Mouse (Mus musculus): ENCODE data around the gene Rhbdf2. TPM values are rescaled to one million over a fixed set of nuclear protein-coding genes. Genes with fewer than 3 reads are reported as not detected.
A peak's percentile ranks its signal among the peaks of the same experiment; 100 is the strongest.

Rhbdf2 gene
- polyA plus RNA-seq, 1 experiment from 2014 or later = 13.5 TPM

DNA sequence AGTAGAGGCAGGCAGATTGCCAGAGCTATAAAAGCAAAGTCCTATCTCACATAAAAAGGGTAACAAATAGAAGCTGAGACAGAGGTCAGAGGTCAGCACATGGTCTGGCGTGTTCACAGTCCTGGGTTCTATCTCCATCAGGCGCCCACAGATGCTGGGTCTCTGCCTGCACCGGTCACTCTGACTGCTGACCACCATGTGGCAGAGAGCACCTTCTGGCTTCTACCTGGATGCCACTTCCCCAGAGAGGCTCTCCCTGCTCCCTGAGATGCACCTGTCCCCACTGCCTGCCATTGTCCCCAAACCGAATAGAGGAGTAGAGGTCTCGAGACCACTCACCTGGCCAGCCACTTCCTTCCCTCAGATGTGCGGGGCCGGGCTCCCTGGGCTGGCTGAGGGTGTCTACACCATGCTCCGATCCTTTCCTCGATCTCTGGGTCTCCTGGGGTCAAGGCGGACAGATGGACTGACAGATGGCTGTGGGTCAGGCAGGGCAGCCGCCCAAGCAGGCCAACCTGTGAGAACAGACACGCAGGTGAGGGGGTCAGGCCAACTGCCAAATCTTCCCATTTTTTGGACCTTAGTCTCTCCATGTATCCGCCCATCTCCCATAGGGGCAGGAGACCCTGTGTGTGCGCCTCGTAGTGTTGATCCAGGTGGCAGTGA, 16.7 kb downstream of the Rhbdf2 start:
- WGBS = 75% methylated on average over 15 of the region's 15 CpGs
- no peaks in the 10 kb centered on the region for H3K9me3 ChIP-seq
- ATAC-seq (ENCODE audit: borderline replicate concordance, extremely low read depth, low FRiP score, low TSS enrichment) = no peak
- no peak overlapping the region for H3K4me3 ChIP-seq
- no peak overlapping the region for H3K27ac ChIP-seq
- H3K27me3 ChIP-seq = no peaks in the 10 kb centered on the region
- H3K4me2 ChIP-seq = no peak overlapping the region
- peaks cover 6% of the 10 kb centered on the region for H3K4me1 ChIP-seq
- no peak overlapping the region for H3K9ac ChIP-seq
- H3K36me3 ChIP-seq = peaks cover 11% of the 10 kb centered on the region; the same call in 1 of the 2 replicates

DNA sequence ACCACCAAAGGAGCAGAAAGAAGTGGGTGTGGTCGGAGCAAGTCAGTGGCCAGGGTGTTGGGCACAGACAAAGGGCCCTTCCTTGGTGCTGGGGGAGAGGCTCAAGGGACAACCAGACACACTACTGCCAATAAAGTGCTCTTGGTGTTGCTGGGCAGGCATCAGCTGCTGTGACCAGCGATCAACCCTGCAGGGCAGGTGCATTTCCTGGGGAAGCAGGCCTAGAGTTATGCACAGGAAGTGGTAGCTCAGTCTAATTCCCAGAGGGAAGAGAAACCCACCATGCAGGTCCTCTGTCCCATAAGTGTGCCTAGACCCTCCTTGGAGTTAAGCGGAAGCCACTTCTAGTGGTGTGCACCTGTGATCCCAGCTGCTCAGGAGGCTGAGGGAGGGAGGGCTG, 19.1 kb downstream of the Rhbdf2 start:
- H3K9me3 ChIP-seq = no peaks in the 10 kb centered on the region
- H3K9ac ChIP-seq = no peak overlapping the region
- no peak overlapping the region for H3K4me3 ChIP-seq
- ATAC-seq (ENCODE audit: borderline replicate concordance, extremely low read depth, low FRiP score, low TSS enrichment) = no peak
- H3K4me2 ChIP-seq = no peak overlapping the region
- peaks cover 25% of the 10 kb centered on the region for H3K36me3 ChIP-seq
- H3K27ac ChIP-seq = no peak overlapping the region
- H3K4me1 ChIP-seq = no peaks in the 10 kb centered on the region; the same call in 1 of the 2 replicates
- 83% methylated on average over 3 of the region's 3 CpGs for WGBS
- no peaks in the 10 kb centered on the region for H3K27me3 ChIP-seq

DNA sequence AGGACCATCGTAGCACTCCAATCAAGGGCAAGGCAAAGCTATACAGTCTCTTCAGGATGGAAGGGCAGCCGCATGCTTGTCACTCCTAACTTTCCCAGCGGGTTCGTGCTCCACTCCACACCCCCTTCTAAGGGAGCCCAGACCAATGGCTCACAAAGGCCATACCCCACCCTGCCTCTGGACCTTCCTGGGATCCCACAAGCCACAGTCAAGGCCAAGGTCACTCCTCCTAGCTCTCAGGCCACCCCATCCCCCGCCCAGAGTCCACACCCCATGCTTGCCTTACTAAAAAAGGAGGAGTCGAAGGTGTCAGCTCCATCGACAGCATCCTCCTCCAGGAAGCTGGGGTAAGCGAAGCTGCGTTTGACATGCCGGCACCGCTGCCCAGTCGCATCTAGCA, 22.7 kb downstream of the Rhbdf2 start:
- no peak overlapping the region for H3K9ac ChIP-seq
- no peak overlapping the region for H3K27ac ChIP-seq
- no peaks in the 10 kb centered on the region for H3K9me3 ChIP-seq
- no peak for ATAC-seq (ENCODE audit: borderline replicate concordance, extremely low read depth, low FRiP score, low TSS enrichment)
- no peak overlapping the region for H3K4me2 ChIP-seq
- H3K4me1 ChIP-seq = no peaks in the 10 kb centered on the region; the same call in 1 of the 2 replicates
- no peak overlapping the region for H3K4me3 ChIP-seq
- no peaks in the 10 kb centered on the region for H3K27me3 ChIP-seq
- 79% methylated on average over 12 of the region's 12 CpGs for WGBS
- H3K36me3 ChIP-seq = peaks cover 29% of the 10 kb centered on the region

DNA sequence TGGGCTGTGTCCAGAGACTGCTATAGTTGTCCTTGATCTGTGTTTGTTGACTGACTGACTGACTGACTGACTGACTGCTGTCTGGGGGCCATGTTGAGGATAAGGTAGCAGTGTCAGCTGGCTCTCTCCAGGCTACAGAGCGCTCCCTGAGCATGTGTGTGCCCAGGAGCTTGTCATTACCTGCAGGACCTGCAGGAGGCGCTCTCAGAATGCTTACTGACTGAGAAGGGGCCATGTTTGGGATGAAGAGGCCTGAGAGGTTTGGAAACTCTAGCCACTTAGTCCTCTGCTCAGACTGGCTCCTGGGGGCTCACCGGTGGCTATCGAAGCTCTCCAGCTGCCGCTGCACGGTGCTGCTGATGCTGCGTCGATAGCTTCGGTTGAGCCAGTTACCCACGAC, 23.5 kb downstream of the Rhbdf2 start:
- Histone ChIP-seq H3K36me3 (peaks cover 34% of the 10 kb centered on the region), H3K9me3 (no peaks in the 10 kb centered on the region)
- no peak for ATAC-seq (ENCODE audit: borderline replicate concordance, extremely low read depth, low FRiP score, low TSS enrichment)

DNA sequence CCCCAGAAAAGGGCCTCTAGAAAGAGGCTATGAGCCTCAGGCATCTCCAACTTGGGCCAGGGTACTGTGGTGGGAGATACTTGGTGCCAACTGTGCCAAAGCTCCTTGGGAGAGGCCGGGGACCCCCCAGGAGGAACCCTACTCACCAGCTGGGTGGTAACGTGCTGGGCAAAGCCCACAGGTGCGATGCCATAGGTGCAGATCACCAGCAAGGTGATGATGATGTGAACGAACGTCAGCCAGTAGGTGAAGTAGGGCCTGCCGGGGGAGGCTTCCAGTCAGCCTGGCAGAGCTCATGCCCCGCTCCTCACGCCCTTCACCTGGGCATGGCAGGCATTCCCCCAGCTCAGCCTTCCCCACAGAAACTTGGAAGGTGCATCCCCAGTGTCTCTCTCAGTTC, 24.8 kb downstream of the Rhbdf2 start:
- H3K4me1 ChIP-seq = no peaks in the 10 kb centered on the region; the same call in 1 of the 2 replicates
- no peak overlapping the region for H3K9ac ChIP-seq
- ATAC-seq (ENCODE audit: borderline replicate concordance, extremely low read depth, low FRiP score, low TSS enrichment) = no peak
- H3K27me3 ChIP-seq = no peaks in the 10 kb centered on the region
- H3K4me3 ChIP-seq = no peak overlapping the region
- H3K27ac ChIP-seq = no peak overlapping the region
- 82% methylated on average over 8 of the region's 8 CpGs for WGBS
- no peaks in the 10 kb centered on the region for H3K9me3 ChIP-seq
- peaks cover 33% of the 10 kb centered on the region for H3K36me3 ChIP-seq
- no peak overlapping the region for H3K4me2 ChIP-seq

More for the DNA sequence above, 23.5 kb downstream of the Rhbdf2 start:
- 88% methylated on average over 10 of the region's 10 CpGs for WGBS
- H3K27me3 ChIP-seq = no peaks in the 10 kb centered on the region
- no peak overlapping the region for H3K9ac ChIP-seq
- H3K27ac ChIP-seq = no peak overlapping the region
- H3K4me2 ChIP-seq = no peak overlapping the region
- no peak overlapping the region for H3K4me3 ChIP-seq
- H3K4me1 ChIP-seq = no peaks in the 10 kb centered on the region; the same call in 1 of the 2 replicates

DNA sequence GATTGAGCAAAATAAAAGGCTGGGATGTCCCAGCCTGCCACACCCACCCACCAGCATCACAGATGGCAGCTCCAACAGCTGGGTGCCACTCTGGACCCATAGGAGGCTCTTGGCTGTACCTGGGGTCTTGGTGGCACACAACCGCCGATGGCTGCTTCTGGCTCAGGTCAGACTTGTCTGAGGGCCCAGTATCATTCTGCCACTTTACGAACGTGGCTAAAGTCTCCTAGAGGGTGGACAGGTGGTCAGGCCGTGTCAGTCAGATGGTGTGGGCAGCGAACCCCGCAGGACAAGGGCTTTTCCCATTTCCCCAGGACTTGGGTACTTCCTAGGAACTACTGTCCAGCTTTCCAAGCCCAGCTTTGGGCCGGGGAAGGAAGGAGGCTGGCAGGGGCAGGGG, 25.7 kb downstream of the Rhbdf2 start:
- no peak for ATAC-seq (ENCODE audit: borderline replicate concordance, extremely low read depth, low FRiP score, low TSS enrichment)
- WGBS = 89% methylated on average over 8 of the region's 8 CpGs
- H3K27me3 ChIP-seq = no peaks in the 10 kb centered on the region
- H3K27ac ChIP-seq = no peak overlapping the region
- no peaks in the 10 kb centered on the region for H3K4me1 ChIP-seq
- no peaks in the 10 kb centered on the region for H3K9me3 ChIP-seq
- H3K36me3 ChIP-seq = peaks cover 33% of the 10 kb centered on the region
- no peak overlapping the region for H3K9ac ChIP-seq
- H3K4me3 ChIP-seq = no peak overlapping the region
- no peak overlapping the region for H3K4me2 ChIP-seq

DNA sequence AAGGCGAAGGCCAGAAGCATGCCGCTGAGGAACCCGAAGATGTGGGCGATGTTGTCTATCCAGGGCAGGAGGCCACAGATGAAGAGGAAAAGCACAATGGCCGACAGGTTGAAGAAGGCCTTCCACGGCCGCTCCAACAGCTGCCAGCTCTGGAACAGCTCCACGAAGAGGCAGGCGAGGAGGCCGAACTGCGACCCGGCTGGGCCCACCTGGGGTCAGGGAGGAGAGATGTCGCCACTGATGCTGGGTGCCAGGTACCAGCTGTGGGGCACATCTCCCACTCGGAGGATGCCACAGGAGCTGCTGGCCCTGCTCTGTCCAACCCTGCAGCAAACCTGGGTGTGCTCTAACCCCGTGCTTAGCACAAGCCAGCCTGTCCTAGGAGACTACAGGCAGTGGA, 27.6 kb downstream of the Rhbdf2 start:
- H3K27ac ChIP-seq = no peak overlapping the region
- no peaks in the 10 kb centered on the region for H3K27me3 ChIP-seq
- no peaks in the 10 kb centered on the region for H3K4me1 ChIP-seq
- no peak for ATAC-seq (ENCODE audit: borderline replicate concordance, extremely low read depth, low FRiP score, low TSS enrichment)
- peaks cover 21% of the 10 kb centered on the region for H3K36me3 ChIP-seq
- no peaks in the 10 kb centered on the region for H3K9me3 ChIP-seq
- 90% methylated on average over 15 of the region's 15 CpGs for WGBS
- H3K9ac ChIP-seq = no peak overlapping the region
- H3K4me3 ChIP-seq = no peak overlapping the region
- H3K4me2 ChIP-seq = no peak overlapping the region

DNA sequence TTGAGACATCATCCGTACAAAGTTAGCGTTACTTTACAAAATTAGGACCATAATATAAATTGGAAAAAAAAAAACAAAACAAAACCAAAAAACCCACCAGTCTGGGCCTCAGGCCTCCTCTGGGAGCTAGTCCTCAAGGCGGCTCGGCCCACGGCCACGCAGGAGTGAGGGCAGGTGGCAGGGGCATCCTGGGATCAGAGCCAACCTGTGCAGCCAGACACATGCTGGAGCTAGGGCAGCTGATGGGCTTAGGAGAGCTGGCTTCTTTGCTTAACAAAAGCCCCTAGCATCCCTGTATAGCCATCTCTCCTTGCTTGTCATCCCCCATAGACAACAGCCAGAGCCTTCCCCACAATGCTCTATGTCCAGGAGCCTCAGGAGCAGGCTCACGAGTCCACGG, 28.6 kb downstream of the Rhbdf2 start:
- WGBS = 80% methylated on average over 8 of the region's 8 CpGs
- ATAC-seq (ENCODE audit: borderline replicate concordance, extremely low read depth, low FRiP score, low TSS enrichment) = no peak
- Histone ChIP-seq H3K27ac (no peak overlapping the region), H3K36me3 (peaks cover 16% of the 10 kb centered on the region), H3K9me3 (no peaks in the 10 kb centered on the region), H3K27me3 (no peaks in the 10 kb centered on the region), H3K4me1 (no peaks in the 10 kb centered on the region), H3K9ac (no peak overlapping the region), H3K4me3 (no peak overlapping the region), H3K4me2 (no peak overlapping the region)

DNA sequence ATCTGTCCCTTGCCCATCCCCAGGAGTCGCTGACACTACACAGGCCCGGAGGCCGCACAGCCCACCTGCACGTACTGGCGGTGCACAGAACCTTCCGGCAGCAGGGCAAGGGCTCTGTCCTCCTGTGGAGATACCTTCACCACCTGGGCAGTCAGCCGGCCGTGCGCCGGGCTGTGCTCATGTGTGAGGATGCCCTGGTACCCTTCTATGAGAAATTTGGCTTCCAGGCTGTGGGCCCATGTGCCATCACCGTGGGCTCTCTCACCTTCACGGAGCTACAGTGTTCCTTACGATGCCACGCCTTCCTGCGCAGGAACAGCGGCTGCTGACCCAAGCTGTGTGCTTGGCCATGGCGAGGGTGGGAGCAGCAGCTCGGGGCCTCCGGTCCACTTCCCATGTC, 30.1 kb downstream of the Rhbdf2 start:
- no peak overlapping the region for H3K4me2 ChIP-seq
- 88% methylated on average over 19 of the region's 19 CpGs for WGBS
- no peaks in the 10 kb centered on the region for H3K27me3 ChIP-seq
- H3K9ac ChIP-seq = no peak overlapping the region
- no peak overlapping the region for H3K27ac ChIP-seq
- no peaks in the 10 kb centered on the region for H3K9me3 ChIP-seq
- H3K36me3 ChIP-seq = peaks cover 14% of the 10 kb centered on the region
- H3K4me3 ChIP-seq = no peak overlapping the region
- ATAC-seq (ENCODE audit: borderline replicate concordance, extremely low read depth, low FRiP score, low TSS enrichment) = no peak
- 0 out of 2 replicates have a peak, but pooled peaks cover 4% of the 10 kb centered on the region for H3K4me1 ChIP-seq

DNA sequence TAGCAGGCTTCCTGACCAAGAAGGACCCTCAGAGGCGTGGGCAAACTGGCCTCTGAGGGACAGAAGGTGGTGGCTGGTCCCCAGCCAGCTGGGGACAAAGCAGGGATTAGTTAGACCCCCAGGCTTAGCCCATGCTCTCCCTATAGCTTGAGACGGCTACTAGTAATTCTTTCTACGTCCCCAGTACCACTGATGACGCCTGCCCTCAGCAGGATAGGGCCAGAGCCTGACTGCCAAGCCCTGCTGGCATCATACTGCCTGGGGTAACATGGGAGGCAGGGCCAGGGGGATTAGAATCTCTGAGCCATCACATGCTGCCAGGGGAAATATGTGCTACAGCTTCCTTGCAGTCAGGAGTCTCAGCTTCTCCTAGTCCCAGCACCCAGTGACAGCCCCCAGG, 33.5 kb downstream of the Rhbdf2 start:
- H3K9me3 ChIP-seq = no peaks in the 10 kb centered on the region
- no peaks in the 10 kb centered on the region for H3K27me3 ChIP-seq
- 0 out of 2 replicates have a peak, but pooled peaks cover 7% of the 10 kb centered on the region for H3K4me1 ChIP-seq
- no peak overlapping the region for H3K9ac ChIP-seq
- H3K4me3 ChIP-seq = no peak overlapping the region
- H3K27ac ChIP-seq = no peak overlapping the region
- WGBS = 88% methylated on average over 4 of the region's 4 CpGs
- H3K36me3 ChIP-seq = 0 out of 2 replicates have a peak, but pooled peaks cover 3% of the 10 kb centered on the region
- no peak for ATAC-seq (ENCODE audit: borderline replicate concordance, extremely low read depth, low FRiP score, low TSS enrichment)
- H3K4me2 ChIP-seq = no peak overlapping the region

DNA sequence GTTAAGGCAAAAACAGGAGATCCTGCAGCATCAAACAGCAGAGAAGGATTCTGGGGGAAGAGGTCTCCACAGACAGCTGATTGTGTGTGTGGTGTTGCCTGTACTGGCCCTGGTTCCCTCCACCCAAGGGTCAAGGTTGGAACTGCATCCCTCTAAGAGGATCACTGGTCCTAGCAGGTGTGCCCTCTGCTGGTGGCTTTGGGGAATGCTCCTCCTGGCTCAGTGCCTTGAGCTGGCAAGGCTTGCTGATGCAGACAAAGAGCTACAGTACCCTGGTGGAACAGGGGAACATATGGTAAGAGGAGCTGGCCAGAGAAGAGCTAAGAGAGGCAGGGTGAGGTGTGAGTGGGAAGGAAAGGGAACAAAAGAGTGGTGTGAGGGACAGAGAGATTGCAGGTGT, 34.4 kb downstream of the Rhbdf2 start:
- no peak overlapping the region for H3K4me2 ChIP-seq
- no peaks in the 10 kb centered on the region for H3K27me3 ChIP-seq
- no peak overlapping the region for H3K4me3 ChIP-seq
- H3K4me1 ChIP-seq = 0 out of 2 replicates have a peak, but pooled peaks cover 7% of the 10 kb centered on the region
- H3K36me3 ChIP-seq = no peaks in the 10 kb centered on the region
- no peak overlapping the region for H3K27ac ChIP-seq
- no peaks in the 10 kb centered on the region for H3K9me3 ChIP-seq
- no peak overlapping the region for H3K9ac ChIP-seq
- peak; percentile 38 for ATAC-seq (ENCODE audit: borderline replicate concordance, extremely low read depth, low FRiP score, low TSS enrichment)

DNA sequence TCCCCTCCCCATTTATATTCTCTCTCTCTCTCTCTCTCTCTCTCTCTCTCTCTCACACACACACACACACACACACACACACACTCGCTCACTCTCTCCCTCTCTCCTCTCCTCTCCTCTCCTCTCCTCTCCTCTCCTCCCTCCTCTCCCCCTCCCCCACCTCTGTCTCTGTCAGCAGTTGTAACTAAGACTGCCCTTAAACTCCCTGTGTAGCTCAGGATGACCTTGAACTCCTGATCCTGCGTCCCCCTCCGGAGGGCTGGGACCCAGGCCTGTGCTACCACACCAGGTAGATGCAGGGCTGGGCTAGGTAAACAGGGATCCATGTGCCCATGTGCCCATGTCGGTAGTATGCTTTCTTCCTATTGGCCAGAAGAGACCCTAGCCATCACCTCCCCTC, 35.2 kb downstream of the Rhbdf2 start:
- H3K9me3 ChIP-seq = no peaks in the 10 kb centered on the region
- H3K27me3 ChIP-seq = no peaks in the 10 kb centered on the region
- 75% methylated on average over 4 of the region's 4 CpGs for WGBS
- H3K27ac ChIP-seq = no peak overlapping the region
- H3K4me2 ChIP-seq = no peak overlapping the region
- no peak for ATAC-seq (ENCODE audit: borderline replicate concordance, extremely low read depth, low FRiP score, low TSS enrichment)
- no peaks in the 10 kb centered on the region for H3K36me3 ChIP-seq
- no peak overlapping the region for H3K4me3 ChIP-seq
- peaks cover 10% of the 10 kb centered on the region; the same call in 1 of the 2 replicates for H3K4me1 ChIP-seq
- H3K9ac ChIP-seq = no peak overlapping the region

DNA sequence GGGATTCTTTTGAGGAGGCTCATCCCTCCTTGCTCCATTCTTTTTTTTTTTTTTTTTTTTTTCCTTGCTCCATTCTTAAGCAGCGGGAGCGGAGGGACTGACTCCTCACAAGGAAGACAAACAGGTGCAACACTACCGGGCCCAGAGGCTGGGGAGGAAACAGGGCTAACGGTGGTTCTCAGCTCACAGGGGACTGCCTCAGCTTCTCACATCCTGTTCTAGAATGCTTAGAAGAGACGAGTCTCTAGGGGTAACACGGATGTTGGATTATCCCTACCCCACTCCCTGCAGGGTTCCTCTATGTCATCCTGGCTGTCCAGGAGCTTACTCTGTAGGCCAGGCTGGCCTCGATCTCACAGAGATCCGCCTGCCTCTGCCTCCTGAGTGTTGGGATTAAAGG, 37.2 kb downstream of the Rhbdf2 start:
- no peak for ATAC-seq (ENCODE audit: borderline replicate concordance, extremely low read depth, low FRiP score, low TSS enrichment)
- Histone ChIP-seq H3K4me3 (no peak overlapping the region), H3K27me3 (no peaks in the 10 kb centered on the region), H3K9me3 (no peaks in the 10 kb centered on the region), H3K9ac (no peak overlapping the region), H3K36me3 (no peaks in the 10 kb centered on the region), H3K27ac (no peak overlapping the region), H3K4me1 (peaks cover 16% of the 10 kb centered on the region), H3K4me2 (no peak overlapping the region)
- WGBS = 51% methylated on average over 8 of the region's 8 CpGs

Measured in lung, embryonic 15.5 days (tissue).